Mouse (Mus musculus): Measurements from ENCODE around the gene Gm45337.
"Not testable (repeated sequence)": the region's sequence is repeated elsewhere in the genome, so short reads cannot be mapped to it uniquely, and the experiment has no call there.

Gm45337 gene

DNA sequence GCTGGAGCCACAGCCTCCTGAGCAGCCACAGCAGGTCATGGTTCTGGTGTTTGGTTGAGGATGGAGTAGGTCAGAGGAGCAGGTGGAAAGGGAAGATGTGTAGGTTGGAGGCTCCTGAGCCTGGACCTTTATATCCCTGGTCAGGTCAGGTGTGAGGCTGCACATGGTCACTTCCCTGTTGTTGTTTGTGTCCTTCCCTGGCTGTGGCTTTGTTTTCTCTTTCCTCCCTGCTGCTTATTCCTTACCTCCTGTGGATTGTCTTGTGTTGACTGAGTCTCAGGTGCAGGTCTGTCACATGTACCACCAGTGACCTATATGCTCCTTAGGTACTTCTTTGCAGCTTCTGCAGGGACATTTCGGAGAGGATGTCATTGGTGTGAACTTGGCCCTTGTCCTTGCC is at the start of gene Gm45337:
Gm45337 (minus strand) TSS at position 101 of the 400 bp plus-strand sequence.
- DNase-seq (ENCODE audit: low spot score), result no peak

GRCm38 (mm10) chr7:142190289-142190688 is 45.9 kb upstream of the Gm45337 start, which contains the start of gene Gm10153:
Gene Gm10153 (minus strand): TSS chr7:142190389.
- DNase-seq (ENCODE audit: low spot score), result no peak

DNA sequence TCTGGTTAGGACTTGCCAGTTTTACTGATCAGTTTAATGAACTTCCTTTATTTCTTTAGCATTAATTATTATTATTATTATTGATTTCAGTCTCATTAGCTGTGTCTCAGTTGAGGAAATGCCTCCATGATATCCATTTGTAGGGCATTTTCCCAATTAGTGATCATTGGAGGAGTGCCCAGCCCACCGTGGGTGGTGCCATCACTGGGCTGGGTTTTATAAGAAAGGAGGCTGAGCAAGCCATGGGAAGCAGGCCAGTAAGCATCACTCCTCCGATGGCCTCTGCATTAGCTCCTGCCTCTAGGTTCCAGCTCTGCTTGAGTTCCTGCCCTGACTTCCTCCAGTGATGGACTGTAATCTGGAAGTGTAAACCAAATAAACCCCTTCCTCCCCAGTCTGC is 43.7 kb upstream of the Gm45337 start:
- DNase-seq (ENCODE audit: low spot score), result no peak

GRCm38 (mm10) chr7:142181021-142181420 is 36.6 kb upstream of the Gm45337 start:
- no peak for DNase-seq (ENCODE audit: low spot score)

DNA sequence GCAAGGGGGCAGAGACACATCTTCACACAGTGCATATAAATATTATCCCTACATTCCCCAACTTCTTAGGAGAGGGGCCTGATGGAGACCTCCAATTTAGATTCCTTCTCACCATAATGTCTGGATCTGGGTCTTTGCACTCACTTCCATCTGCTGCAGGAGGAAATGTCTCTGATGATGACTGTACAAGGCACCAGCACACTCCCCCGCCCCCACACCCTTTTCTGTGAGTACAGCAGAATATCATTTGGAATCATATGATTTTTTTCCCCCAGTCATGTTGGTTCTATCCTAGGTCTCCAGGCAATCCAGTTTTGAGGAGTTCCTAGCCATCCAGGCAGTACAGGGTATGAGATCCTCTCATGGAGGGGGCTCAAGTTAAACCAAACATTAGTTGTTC is 34.3 kb upstream of the Gm45337 start:
- DNase-seq (ENCODE audit: low spot score), result no peak

DNA sequence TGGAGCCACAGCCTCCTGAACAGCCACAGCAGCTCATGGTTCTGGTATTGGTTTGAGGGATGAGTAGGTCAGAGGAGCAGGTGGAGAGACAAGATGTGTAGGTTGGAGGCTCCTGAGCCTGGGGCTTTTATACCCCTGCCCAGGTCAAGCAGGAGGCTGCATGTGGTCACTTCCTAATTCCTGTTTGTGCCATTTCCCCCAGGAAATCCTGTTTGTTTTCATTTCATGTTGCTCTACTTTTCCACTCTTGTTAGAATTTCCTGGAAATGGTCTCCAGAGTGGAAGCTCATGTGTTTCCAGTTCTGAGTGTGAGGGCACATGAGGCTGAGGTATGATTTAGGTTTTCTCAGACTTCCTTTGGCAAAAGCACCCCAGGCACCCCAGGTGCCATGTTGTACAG is 31.5 kb upstream of the Gm45337 start, which contains the start of gene Krtap5-2:
Krtap5-2 (minus strand) TSS at position 101 of the 400 bp plus-strand sequence.
- not testable (repeated sequence) for DNase-seq (ENCODE audit: low spot score)

GRCm38 (mm10) chr7:142169836-142170235 is 25.4 kb upstream of the Gm45337 start:
- no peak for DNase-seq (ENCODE audit: low spot score)

GRCm38 (mm10) chr7:142165639-142166038 is 21.2 kb upstream of the Gm45337 start, which contains the start of gene Gm4553:
Gene Gm4553 (minus strand): TSS chr7:142165739.
- DNase-seq (ENCODE audit: low spot score), result not testable (repeated sequence)

GRCm38 (mm10) chr7:142159366-142159765 is 15.0 kb upstream of the Gm45337 start:
- no peak for DNase-seq (ENCODE audit: low spot score)

DNA sequence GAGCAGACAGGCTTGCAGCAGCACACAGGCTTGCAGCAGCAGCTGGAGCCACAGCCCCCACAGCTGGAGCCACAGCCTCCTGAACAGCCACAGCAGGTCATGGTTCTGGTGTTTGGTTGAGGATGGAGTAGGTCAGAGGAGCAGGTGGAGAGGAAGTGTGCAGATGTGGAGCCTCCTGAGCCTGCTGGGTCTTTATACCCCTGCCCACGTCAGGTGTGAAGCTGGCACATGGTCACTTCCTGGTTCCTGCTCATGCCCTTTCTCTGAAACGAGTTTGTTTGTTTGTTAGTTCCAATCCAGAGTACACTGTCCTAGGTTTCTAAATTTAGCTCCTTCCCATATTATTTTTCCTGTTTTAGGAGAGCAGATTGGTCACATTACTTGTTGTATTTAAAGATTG is 12.6 kb upstream of the Gm45337 start, which contains the start of gene Gm29735:
Gm29735 (minus strand) TSS at position 101 of the 400 bp plus-strand sequence.
- not testable (repeated sequence) for DNase-seq (ENCODE audit: low spot score)

DNA sequence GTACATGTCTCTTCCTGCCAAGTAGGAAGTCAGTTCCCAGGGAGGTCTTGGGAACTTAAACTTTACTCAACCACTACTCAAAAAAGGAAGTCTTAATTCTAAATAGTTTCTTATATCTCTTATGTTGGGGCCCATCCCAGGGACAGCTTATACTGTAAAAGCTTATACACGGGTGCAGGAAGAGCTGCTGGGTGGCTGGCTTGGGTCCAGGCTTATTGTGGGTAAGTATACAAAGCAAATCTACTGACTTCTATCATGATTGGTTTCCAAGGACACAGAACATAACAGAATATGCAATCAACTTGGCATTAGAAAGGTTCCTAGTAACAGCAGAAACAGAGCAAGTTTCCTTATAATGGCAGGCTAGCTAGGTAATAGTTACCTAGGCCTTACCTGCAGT is 10.9 kb upstream of the Gm45337 start:
- no peak for DNase-seq (ENCODE audit: low spot score)

DNA sequence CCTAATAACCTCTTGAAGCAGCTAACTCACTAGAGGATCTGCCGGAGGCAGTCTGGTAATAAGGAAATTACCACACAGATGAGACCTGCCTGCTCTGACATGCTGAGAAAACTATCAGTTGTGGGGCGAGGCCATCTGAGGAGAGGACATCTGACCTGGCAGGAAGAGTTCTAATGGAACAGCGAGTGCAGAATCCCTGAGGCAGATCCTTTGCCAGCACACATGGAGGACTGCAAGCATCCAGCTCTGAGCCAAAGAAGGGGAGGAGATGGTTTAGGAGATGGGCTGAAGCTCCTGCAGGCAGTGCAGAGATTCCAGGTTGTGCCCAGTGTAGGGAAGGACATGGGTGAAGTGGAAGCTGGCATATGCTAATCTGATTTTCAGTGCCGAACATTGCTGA is 7.8 kb upstream of the Gm45337 start:
- no peak for DNase-seq (ENCODE audit: low spot score)

DNA sequence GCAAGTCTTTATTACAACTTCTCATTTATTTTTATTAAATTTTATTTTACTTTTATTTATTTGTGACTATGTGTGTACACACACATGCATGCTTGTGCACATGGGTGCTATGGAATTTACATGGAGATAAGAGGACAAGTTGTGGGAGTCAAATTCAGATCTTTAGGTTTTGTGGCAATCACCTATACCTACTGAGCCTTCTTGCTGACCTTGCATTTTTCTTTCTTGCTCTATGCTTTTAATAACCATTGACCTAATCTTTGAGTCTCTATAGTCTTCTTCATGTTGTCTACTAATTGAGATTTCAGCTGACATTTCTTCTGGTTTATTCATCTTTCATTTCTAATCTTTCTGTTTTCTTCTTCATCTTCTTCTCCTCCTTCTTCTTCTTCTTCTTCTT is 4.2 kb upstream of the Gm45337 start:
- no peak for DNase-seq (ENCODE audit: low spot score)

DNA sequence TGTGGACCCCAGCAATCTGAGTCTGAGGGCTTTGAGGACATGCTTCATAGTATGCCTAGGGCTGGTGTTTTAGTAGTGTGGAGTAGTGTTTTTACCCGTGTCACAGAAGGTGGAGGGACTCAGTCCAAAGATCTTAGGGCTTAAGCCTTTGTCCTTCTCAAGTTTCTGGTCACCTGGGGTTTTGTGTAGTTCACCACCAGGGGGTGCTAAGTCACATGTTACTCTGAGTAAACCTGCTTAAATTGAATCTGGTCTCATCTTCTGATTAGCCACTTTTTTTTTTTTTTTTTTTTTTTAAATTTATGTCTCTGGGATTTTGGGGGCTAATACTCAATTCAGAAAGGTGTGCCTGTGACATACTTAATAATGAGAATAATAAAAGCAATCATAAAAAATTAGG is 1.6 kb upstream of the Gm45337 start:
- DNase-seq (ENCODE audit: low spot score), result peak; percentile 14

DNA sequence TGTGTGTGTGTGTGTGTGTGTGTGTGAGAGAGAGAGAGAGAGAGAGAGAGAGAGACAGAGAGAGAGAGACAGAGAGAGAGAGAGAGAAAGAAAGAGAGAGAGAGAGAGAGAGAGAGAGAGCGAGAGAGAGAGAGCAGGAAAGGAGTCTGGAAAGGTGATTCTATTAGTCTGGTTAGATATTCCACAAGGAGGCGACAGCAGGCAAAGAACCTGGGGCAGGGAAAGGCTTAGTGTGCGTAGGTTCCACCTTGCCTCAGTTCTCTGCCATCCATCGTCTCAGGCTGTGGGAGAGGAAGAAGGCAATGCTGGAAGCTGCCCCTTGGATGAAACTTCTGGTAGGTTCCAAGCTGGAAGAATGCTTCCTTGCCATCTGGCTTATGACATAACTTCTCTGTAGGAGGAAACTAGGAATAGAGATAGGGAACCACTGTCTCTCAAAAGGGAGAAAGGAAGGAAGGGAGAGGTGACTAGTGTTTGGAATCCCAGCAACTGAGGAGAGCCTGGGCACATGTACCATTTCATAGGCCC is 1.1 kb upstream of the Gm45337 start:
- DNase-seq (ENCODE audit: low spot score), result no peak

- not testable (repeated sequence) for DNase-seq (ENCODE audit: low spot score)
These were observed 849 bp downstream of the Gm45337 start for GRCm38 (mm10) chr7:142143506-142144010.

- no peak for DNase-seq (ENCODE audit: low spot score)
These were observed 3.7 kb downstream of the Gm45337 start for GRCm38 (mm10) chr7:142140696-142141095.

- DNase-seq (ENCODE audit: low spot score), result not testable (repeated sequence)
These were observed 8.5 kb downstream of the Gm45337 start, which contains the start of gene Gm39115 for GRCm38 (mm10) chr7:142135934-142136333. Gene Gm39115 (minus strand): TSS chr7:142136034.

GRCm38 (mm10) chr7:142134206-142134995 is 10.0 kb downstream of the Gm45337 start:
- DNase-seq (ENCODE audit: low spot score), result no peak

GRCm38 (mm10) chr7:142128843-142129242 is 15.6 kb downstream of the Gm45337 start:
- DNase-seq (ENCODE audit: low spot score), result no peak

- DNase-seq (ENCODE audit: low spot score), result not testable (repeated sequence)
These were observed 23.8 kb downstream of the Gm45337 start, which contains the start of gene Gm45618 for GRCm38 (mm10) chr7:142120629-142121028. Gene Gm45618 (minus strand): TSS chr7:142120729.

DNA sequence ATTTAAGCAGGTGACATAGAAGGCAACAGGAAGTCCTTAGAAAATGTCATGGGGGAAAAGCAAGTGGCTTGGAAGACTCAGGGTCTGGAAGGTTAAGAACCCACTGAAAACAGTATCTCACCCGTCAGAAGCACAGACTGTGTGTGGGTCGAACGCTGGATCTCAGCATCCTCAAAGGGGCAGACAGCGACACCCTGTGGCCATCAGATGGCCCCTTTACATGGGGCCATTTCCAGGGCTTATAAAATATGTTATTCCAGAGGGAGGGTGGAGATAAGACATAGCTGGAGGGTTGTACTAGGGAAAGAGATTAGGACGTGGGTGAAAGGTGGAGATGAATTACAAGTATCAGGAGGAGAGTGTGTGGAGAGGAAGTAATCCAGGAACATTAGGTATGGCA is 24.8 kb downstream of the Gm45337 start:
- no peak for DNase-seq (ENCODE audit: low spot score)

- no peak for DNase-seq (ENCODE audit: low spot score)
These were observed 39.7 kb downstream of the Gm45337 start for GRCm38 (mm10) chr7:142104747-142105146.
